Mouse (Mus musculus): Measurements from ENCODE around the gene Lmbr1l.

GRCm38 (mm10) chr15:98948857-98949606 lies 31.0 kb upstream of the Lmbr1l start:
- TF ChIP-seq CTCF (IDR thresholded peaks at IDR 0.05; ENCODE audit: control insufficient read depth, insufficient read depth, insufficient replicate concordance, low read depth, low read length) (no peak), POLR2A (IDR thresholded peaks at IDR 0.05; ENCODE audit: control insufficient read depth, low read depth, low read length) (no peak)

Data from testis, adult 2 months (tissue).